Mouse (Mus musculus) intestine, embryonic 16.5 days (tissue): ENCODE measurements around the gene Slc38a6. TPM values are rescaled to one million over a fixed set of nuclear protein-coding genes. Genes with fewer than 3 reads are reported as not detected.

Experiments
- ATAC-seq: fragments of 200-750 bp; cut with Nextera tagmentation; 2 replicates; pipeline ENCODE4 v1.8.0; 2017; ENCODE audit warnings: moderate TSS enrichment, moderate library complexity
- H3K27ac ChIP-seq: fragments of 300-500 bp; sonication (generic); 2 replicates; pipeline ENCODE4 v1.5.1; 2014; ENCODE audit warnings: mild to moderate bottlenecking, low read length
- H3K27me3 ChIP-seq: fragments of 300-500 bp; sonication (generic); replicated peaks from 2 replicates; pipeline ENCODE4 v1.6.1; 2014; ENCODE audit warnings: low read length, control low read depth, mixed read lengths; ENCODE audit not compliant: control insufficient read depth, insufficient read depth
- H3K36me3 ChIP-seq: fragments of 300-500 bp; sonication (generic); 2 replicates; pipeline ENCODE4 v1.6.1; 2014; ENCODE audit warnings: low read length, control low read depth; ENCODE audit not compliant: control insufficient read depth, insufficient read depth
- H3K4me1 ChIP-seq: fragments of 300-500 bp; sonication (generic); 2 replicates; pipeline ENCODE4 v1.6.1; 2014; ENCODE audit warnings: low read length, control low read depth, mixed read lengths; ENCODE audit not compliant: control insufficient read depth, insufficient read depth
- H3K4me2 ChIP-seq: fragments of 300-500 bp; sonication (generic); 2 replicates; pipeline ENCODE4 v1.6.1; 2014; ENCODE audit warnings: low read depth, low read length, control low read depth
- H3K4me3 ChIP-seq: fragments of 300-500 bp; sonication (generic); 2 replicates; pipeline ENCODE4 v1.5.1; 2014; ENCODE audit warnings: mild to moderate bottlenecking, low read length
- H3K9ac ChIP-seq: fragments of 300-500 bp; sonication (generic); 2 replicates; pipeline ENCODE4 v1.6.1; 2014; ENCODE audit warnings: low read depth, low read length
- H3K9me3 ChIP-seq: fragments of 300-500 bp; sonication (generic); 2 replicates; pipeline ENCODE4 v1.6.1; 2016; ENCODE audit warnings: low read length, control low read depth; ENCODE audit not compliant: control insufficient read depth
- WGBS: fragments of 180-500 bp; shearing (Covaris S2); extraction: QIAGEN DNeasy Blood & Tissue Kit; methylation state at CpG from one replicate; pipeline ENCODE4 v1.1.7; 2014; 5-methylcytosine and 5-hydroxymethylcytosine counted together
- polyA plus RNA-seq: library from polyadenylated mRNA; unstranded; fragments of >200 nt; fragmentation: Nextera tagmentation; extraction: Ambion mirVana; gene quantifications from 2 replicates; pipeline ENCODE4 v1.2.1, GENCODE M21; 2015

Slc38a6 gene
- polyA plus RNA-seq, 1 experiment from 2014 or later, result 7.7 TPM

DNA sequence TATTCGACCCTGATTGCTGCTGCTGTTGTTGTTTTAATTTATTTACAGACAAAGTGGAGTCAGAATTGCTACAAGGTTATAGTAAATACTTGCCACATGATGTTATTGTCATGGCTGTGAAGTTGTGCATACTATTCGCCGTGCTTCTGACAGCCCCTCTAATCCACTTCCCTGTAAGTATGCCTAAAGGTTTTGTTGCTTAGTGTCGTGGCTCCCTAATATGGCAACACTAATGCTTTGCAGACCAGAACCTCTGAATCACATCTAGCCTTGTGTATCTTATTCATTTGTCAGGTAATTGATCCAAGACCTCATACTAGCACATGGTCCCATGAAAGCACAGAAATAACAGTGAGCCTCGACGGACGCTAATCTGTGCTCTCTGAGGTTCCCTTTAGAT, 63.9 kb downstream of the Slc38a6 start:
- Histone ChIP-seq H3K9me3 (no peaks in the 10 kb centered on the region), H3K4me1 (no peaks in the 10 kb centered on the region), H3K9ac (no peak overlapping the region), H3K27me3 (no peaks in the 10 kb centered on the region), H3K36me3 (no peaks in the 10 kb centered on the region), H3K27ac (no peak overlapping the region), H3K4me3 (no peak overlapping the region), H3K4me2 (no peak overlapping the region)
- 62% methylated on average over 7 of the region's 7 CpGs for WGBS
- no peak for ATAC-seq

DNA sequence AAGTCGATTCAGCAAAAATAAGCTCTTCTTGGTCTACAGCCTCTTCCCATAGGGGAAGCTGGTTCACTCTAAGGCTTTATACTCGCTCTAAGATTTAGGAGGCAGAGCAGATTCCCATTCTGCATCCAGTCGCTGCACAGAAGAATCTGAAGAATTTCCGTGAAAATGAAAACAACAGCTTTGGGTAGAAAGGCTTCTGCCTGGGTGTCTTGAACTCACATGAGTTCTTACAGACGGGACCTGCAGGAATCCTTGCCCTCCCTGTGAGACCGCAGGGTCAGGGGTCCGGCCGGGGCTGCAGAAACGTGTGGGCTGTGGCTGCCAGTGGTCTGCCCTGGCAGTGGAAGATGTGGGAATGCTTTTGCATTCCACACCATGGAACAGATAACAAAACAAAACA, 64.4 kb downstream of the Slc38a6 start:
- Histone ChIP-seq H3K9ac (no peak overlapping the region), H3K27ac (no peak overlapping the region), H3K27me3 (no peaks in the 10 kb centered on the region), H3K4me3 (no peak overlapping the region), H3K36me3 (no peaks in the 10 kb centered on the region), H3K4me2 (no peak overlapping the region), H3K4me1 (no peaks in the 10 kb centered on the region), H3K9me3 (no peaks in the 10 kb centered on the region)
- WGBS, result 32% methylated on average over 9 of the region's 9 CpGs
- no peak for ATAC-seq

DNA sequence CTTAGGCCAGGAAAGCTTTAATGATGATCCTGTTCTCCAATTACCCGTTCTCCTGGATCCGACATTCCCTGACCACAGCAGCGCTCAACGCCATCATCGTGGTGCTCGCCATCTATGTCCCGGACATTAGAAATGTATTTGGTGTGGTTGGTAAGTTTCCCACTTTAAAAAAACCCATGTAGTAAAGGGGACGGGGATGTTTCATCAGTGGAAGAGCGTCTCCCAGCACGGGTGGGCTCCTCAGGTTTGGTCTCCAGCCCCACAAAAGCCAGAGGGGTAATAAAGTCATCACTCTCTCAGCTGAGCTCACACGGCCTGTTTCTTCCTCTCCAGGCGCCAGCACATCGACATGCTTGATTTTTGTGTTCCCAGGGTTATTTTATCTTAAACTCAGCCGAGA, 65.2 kb downstream of the Slc38a6 start:
- no peak overlapping the region for H3K4me3 ChIP-seq
- no peak for ATAC-seq
- H3K27ac ChIP-seq, result no peak overlapping the region
- H3K9me3 ChIP-seq, result no peaks in the 10 kb centered on the region
- H3K4me2 ChIP-seq, result no peak overlapping the region
- no peaks in the 10 kb centered on the region for H3K36me3 ChIP-seq
- WGBS, result 60% methylated on average over 14 of the region's 14 CpGs
- no peaks in the 10 kb centered on the region for H3K4me1 ChIP-seq
- no peak overlapping the region for H3K9ac ChIP-seq
- no peaks in the 10 kb centered on the region for H3K27me3 ChIP-seq

DNA sequence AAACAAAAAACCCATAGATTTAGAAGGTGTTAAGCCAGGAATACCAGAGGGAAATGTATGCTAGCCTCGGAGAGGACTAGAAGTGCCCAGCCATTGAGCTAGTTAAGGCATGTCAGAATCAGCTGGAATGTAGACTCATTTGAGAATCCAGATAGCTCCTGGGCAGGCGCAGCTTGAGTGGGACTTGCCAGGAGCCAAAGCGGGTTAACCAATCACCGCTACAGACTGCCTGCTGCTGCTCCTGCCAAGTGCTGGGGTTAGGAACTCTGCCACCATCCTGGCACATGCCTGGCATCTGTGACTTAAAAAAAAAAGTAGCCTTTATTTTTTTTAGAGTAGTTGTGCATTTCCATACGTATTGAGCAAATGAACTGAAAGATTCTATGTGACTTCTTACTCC, 66.8 kb downstream of the Slc38a6 start:
- H3K4me2 ChIP-seq, result no peak overlapping the region
- H3K36me3 ChIP-seq, result no peaks in the 10 kb centered on the region
- 89% methylated on average over 5 of the region's 5 CpGs for WGBS
- H3K9ac ChIP-seq, result no peak overlapping the region
- no peaks in the 10 kb centered on the region for H3K4me1 ChIP-seq
- ATAC-seq, result no peak
- no peak overlapping the region for H3K27ac ChIP-seq
- H3K4me3 ChIP-seq, result no peak overlapping the region
- H3K9me3 ChIP-seq, result no peaks in the 10 kb centered on the region
- H3K27me3 ChIP-seq, result no peaks in the 10 kb centered on the region

DNA sequence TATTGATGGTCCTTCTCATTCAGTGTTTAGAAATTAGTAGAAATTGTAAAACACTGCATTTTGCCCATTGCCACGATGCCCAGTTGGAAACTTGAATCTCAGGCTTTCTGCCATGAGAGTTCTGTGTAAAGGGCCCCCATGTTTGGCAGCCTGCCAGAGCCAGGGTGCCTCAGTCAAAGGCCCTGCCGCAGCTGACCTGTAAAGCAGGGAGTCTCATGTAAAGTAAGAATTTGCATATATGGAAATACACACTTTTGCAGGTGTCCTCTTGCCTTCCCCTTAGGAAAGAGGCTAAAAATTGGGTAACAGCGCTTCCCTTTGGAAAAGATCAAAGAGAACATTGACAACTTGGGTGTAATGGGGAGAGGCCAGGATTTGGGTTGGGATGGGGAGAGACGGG, 67.9 kb downstream of the Slc38a6 start:
- no peak overlapping the region for H3K9ac ChIP-seq
- no peaks in the 10 kb centered on the region for H3K36me3 ChIP-seq
- no peak overlapping the region for H3K4me2 ChIP-seq
- no peak for ATAC-seq
- no peak overlapping the region for H3K4me3 ChIP-seq
- no peaks in the 10 kb centered on the region for H3K4me1 ChIP-seq
- WGBS, result 59% methylated on average over 4 of the region's 4 CpGs
- H3K27ac ChIP-seq, result no peak overlapping the region
- H3K9me3 ChIP-seq, result no peaks in the 10 kb centered on the region
- no peaks in the 10 kb centered on the region for H3K27me3 ChIP-seq

DNA sequence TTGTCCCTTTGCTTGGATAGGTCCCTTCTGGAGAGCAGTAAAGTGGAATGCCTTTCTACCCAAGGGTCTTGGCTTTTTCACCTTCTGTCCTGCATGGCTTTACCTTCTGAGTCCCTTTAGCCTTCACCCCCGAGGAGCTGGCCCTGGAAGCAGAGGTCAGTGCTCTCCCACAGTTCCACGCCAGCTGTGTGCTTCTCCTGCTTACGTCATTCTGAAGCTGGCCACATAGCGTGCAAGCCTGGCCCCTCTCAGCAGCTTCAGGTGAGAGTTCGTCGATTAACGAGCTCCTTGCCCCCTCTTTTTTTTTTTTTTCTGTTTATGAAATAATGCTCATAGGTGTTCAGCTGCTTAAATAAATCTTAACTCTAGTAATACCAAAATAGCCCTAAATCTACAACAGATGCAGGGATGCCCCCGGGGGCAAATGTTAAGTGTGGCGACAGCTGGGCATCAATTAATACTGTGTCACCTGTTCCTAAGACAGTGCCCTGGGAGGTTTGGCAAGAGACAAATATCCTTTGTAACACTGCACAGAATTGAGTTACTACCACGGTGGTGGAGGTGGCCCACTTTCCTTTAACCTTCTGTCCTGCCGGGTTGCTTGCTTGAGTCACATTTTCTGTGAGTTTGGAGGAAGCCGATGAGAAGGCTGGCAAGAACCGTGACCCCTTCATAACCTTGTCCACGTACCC, 68.7 kb downstream of the Slc38a6 start:
- ATAC-seq, result no peak
- Histone ChIP-seq H3K9ac (no peak overlapping the region), H3K4me2 (no peak overlapping the region), H3K27me3 (no peaks in the 10 kb centered on the region), H3K36me3 (no peaks in the 10 kb centered on the region), H3K4me3 (no peak overlapping the region), H3K9me3 (no peaks in the 10 kb centered on the region), H3K27ac (no peak overlapping the region), H3K4me1 (no peaks in the 10 kb centered on the region)
- 72% methylated on average over 14 of the region's 14 CpGs for WGBS

DNA sequence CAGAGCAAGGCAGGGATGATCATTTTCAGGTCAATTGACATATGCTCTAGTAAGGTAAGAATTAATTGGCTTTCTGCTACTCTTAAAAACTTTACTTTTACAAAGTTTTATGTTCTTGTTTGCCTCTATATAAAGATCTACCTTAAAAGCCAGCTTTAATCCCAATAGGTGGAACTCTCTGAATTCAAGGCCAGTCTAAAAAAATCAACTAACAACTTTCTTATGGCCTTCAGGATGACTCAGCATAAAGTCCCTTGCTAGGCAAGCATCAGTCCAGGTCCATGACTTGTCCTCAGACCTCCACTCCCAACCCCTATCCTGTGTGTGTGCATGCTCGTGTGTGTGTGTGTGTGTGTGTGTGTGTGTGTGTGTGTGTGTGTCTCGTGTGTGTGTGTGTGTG, 70.1 kb downstream of the Slc38a6 start:
- H3K36me3 ChIP-seq, result no peaks in the 10 kb centered on the region
- no peak overlapping the region for H3K4me3 ChIP-seq
- 61% methylated on average over 2 of the region's 2 CpGs for WGBS
- H3K4me2 ChIP-seq, result no peak overlapping the region
- no peaks in the 10 kb centered on the region for H3K27me3 ChIP-seq
- H3K27ac ChIP-seq, result no peak overlapping the region
- H3K9ac ChIP-seq, result no peak overlapping the region
- no peaks in the 10 kb centered on the region for H3K9me3 ChIP-seq
- H3K4me1 ChIP-seq, result no peaks in the 10 kb centered on the region
- no peak for ATAC-seq

DNA sequence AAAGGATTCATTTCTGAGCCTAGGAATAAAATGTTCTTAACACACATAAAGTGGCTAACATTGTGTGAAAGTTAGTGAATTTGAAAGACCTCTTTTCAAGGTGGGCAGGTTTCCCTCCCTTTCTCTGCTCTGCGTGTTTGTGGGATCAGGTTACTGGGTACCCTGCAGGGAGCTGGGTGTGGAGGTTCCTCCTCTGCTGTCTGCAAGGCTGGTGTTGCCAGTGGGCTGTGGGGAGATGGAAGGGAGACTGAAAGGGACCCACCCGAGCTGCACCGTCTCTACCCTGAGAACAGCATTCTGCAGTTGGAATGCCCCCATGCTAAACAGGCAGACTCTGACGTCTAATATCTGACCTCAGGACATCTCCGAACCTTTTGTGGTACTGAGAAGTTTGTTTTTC, 70.7 kb downstream of the Slc38a6 start:
- Histone ChIP-seq H3K4me2 (no peak overlapping the region), H3K9ac (no peak overlapping the region), H3K4me3 (no peak overlapping the region), H3K36me3 (no peaks in the 10 kb centered on the region), H3K4me1 (no peaks in the 10 kb centered on the region), H3K9me3 (no peaks in the 10 kb centered on the region), H3K27me3 (no peaks in the 10 kb centered on the region), H3K27ac (no peak overlapping the region)
- WGBS, result 75% methylated on average over 5 of the region's 5 CpGs
- ATAC-seq, result no peak

DNA sequence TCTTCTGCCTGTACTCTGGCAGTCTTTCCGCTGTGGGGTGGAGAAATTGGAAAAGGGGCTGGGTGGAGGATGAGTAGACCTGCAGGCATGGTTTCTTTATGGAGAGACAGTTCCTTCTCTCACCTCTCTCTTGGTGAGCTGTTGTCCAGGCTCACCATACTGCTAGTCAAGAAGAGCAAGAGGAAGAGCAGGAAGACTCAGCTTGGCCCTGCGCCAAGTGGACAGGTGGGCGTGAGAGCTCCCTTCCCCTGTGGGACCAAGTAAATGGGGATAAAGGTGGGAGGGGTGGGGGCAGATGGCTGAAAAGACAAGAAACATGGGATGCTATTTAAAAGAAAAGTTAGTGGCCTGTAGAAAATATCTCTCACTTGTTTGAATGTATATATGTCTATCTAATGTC, 71.2 kb downstream of the Slc38a6 start:
- Histone ChIP-seq H3K27me3 (no peaks in the 10 kb centered on the region), H3K27ac (no peak overlapping the region)
- no peak for ATAC-seq

DNA sequence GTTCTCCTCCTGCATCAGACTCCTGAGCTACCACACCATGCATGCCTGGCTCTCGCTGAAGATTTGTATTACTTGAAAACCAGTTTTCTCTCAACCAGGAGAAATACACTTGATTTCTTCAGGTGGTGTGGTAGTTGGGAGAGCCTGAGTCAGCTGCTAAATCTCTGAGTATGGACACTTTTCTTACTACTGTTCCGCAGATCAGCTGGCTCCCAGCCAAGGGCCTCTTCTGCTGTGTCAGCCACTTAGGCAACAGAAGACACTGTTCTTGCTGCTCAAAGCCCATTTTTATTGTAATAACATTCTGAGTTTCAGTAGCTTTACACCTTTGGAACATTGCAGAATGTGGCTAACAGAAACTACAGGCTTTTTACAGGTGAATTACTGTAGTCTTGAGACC, 72.1 kb downstream of the Slc38a6 start:
- ATAC-seq, result 0 out of 2 replicates have a peak, but pooled peaks have one; percentile 50
- WGBS, result 59% methylated on average over 2 of the region's 2 CpGs
- no peak overlapping the region for H3K4me3 ChIP-seq
- no peaks in the 10 kb centered on the region for H3K27me3 ChIP-seq
- H3K9ac ChIP-seq, result no peak overlapping the region
- no peaks in the 10 kb centered on the region for H3K9me3 ChIP-seq
- H3K36me3 ChIP-seq, result no peaks in the 10 kb centered on the region
- no peaks in the 10 kb centered on the region for H3K4me1 ChIP-seq
- H3K4me2 ChIP-seq, result no peak overlapping the region
- no peak overlapping the region for H3K27ac ChIP-seq

More for the DNA sequence above, 71.2 kb downstream of the Slc38a6 start:
- no peaks in the 10 kb centered on the region for H3K36me3 ChIP-seq
- WGBS, result 76% methylated on average over 3 of the region's 3 CpGs
- H3K9me3 ChIP-seq, result no peaks in the 10 kb centered on the region
- no peak overlapping the region for H3K4me3 ChIP-seq
- no peak overlapping the region for H3K9ac ChIP-seq
- H3K4me2 ChIP-seq, result no peak overlapping the region
- H3K4me1 ChIP-seq, result no peaks in the 10 kb centered on the region
